Mouse (Mus musculus): ENCODE measurements around the gene Smyd3.

GRCm38 (mm10) chr1:179031581-179031980 is 486.3 kb downstream of the Smyd3 start:
- TF ChIP-seq CTCF (IDR thresholded peaks at IDR 0.05; ENCODE audit: low read depth, low read length) (no peak), POLR2A (IDR thresholded peaks at IDR 0.05; ENCODE audit: extremely low read depth, insufficient read depth, low read length) (no peak)

Measured in liver, adult 2 months (tissue).